Mouse (Mus musculus) erythroblast, embryonic 14.5 days (primary cell): ENCODE results near the gene Clca3a1.
"Not testable (repeated sequence)": the region's sequence is repeated elsewhere in the genome, so short reads cannot be mapped to it uniquely, and the experiment has no call there.

Source experiments
- GATA1 ChIP-seq: IDR thresholded peaks from 2 replicates; pipeline ENCODE4 v1.6.1; 2012; ENCODE audit warnings: low read length, inconsistent platforms, mixed read lengths
- TAL1 ChIP-seq: IDR thresholded peaks from 3 replicates; pipeline ENCODE4 v1.6.1; 2012; ENCODE audit warnings: low read length, inconsistent platforms, mixed read lengths

DNA sequence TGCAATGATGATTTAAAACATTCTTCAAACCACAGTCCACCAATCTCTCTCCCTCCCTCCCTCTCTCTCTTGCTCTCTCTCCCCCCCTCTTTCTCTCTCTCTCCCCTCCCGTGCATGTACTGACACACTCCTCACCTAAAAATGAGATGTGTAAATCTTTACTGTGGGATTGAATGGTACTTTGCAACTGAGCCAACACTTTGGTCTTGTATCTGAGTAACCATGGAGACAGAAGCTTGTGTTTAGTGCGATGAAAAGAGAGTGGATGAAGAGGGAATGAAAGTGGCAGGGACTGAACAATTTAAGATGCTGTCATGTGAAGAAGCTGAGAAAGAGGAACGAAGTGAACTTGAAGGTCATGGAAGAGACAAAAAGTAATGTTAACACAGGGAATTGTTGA is 13.1 kb downstream of the Clca3a1 start:
- TF ChIP-seq GATA1, TAL1: not testable (repeated sequence)
